Mouse (Mus musculus) intestine, embryonic 16.5 days (tissue): Measurements from ENCODE around the gene Mcpt8. TPM values are rescaled to one million over a fixed set of nuclear protein-coding genes. Genes with fewer than 3 reads are reported as not detected.
"Not testable (repeated sequence)": the region's sequence is repeated elsewhere in the genome, so short reads cannot be mapped to it uniquely, and the experiment has no call there.

Source experiments
- ATAC-seq: fragments of 200-750 bp; cut with Nextera tagmentation; 2 replicates; pipeline ENCODE4 v1.8.0; 2017; ENCODE audit warnings: moderate TSS enrichment, moderate library complexity
- H3K27ac ChIP-seq: fragments of 300-500 bp; sonication (generic); 2 replicates; pipeline ENCODE4 v1.5.1; 2014; ENCODE audit warnings: mild to moderate bottlenecking, low read length
- H3K27me3 ChIP-seq: fragments of 300-500 bp; sonication (generic); replicated peaks from 2 replicates; pipeline ENCODE4 v1.6.1; 2014; ENCODE audit warnings: low read length, control low read depth, mixed read lengths; ENCODE audit not compliant: control insufficient read depth, insufficient read depth
- H3K36me3 ChIP-seq: fragments of 300-500 bp; sonication (generic); 2 replicates; pipeline ENCODE4 v1.6.1; 2014; ENCODE audit warnings: low read length, control low read depth; ENCODE audit not compliant: control insufficient read depth, insufficient read depth
- H3K4me1 ChIP-seq: fragments of 300-500 bp; sonication (generic); 2 replicates; pipeline ENCODE4 v1.6.1; 2014; ENCODE audit warnings: low read length, control low read depth, mixed read lengths; ENCODE audit not compliant: control insufficient read depth, insufficient read depth
- H3K4me2 ChIP-seq: fragments of 300-500 bp; sonication (generic); 2 replicates; pipeline ENCODE4 v1.6.1; 2014; ENCODE audit warnings: low read depth, low read length, control low read depth
- H3K4me3 ChIP-seq: fragments of 300-500 bp; sonication (generic); 2 replicates; pipeline ENCODE4 v1.5.1; 2014; ENCODE audit warnings: mild to moderate bottlenecking, low read length
- H3K9ac ChIP-seq: fragments of 300-500 bp; sonication (generic); 2 replicates; pipeline ENCODE4 v1.6.1; 2014; ENCODE audit warnings: low read depth, low read length
- H3K9me3 ChIP-seq: fragments of 300-500 bp; sonication (generic); 2 replicates; pipeline ENCODE4 v1.6.1; 2016; ENCODE audit warnings: low read length, control low read depth; ENCODE audit not compliant: control insufficient read depth
- WGBS: fragments of 180-500 bp; shearing (Covaris S2); extraction: QIAGEN DNeasy Blood & Tissue Kit; methylation state at CpG from one replicate; pipeline ENCODE4 v1.1.7; 2014; 5-methylcytosine and 5-hydroxymethylcytosine counted together
- microRNA-seq: library from miRNA; unstranded; fragments of <30 nt; microRNA quantifications from one replicate; pipeline ENCODE4, GENCODE M21; 2016
- polyA plus RNA-seq: library from polyadenylated mRNA; unstranded; fragments of >200 nt; fragmentation: Nextera tagmentation; extraction: Ambion mirVana; gene quantifications from 2 replicates; pipeline ENCODE4 v1.2.1, GENCODE M21; 2015

Mcpt8 gene
- polyA plus RNA-seq, 1 experiment from 2014 or later, result 0.65 TPM

DNA sequence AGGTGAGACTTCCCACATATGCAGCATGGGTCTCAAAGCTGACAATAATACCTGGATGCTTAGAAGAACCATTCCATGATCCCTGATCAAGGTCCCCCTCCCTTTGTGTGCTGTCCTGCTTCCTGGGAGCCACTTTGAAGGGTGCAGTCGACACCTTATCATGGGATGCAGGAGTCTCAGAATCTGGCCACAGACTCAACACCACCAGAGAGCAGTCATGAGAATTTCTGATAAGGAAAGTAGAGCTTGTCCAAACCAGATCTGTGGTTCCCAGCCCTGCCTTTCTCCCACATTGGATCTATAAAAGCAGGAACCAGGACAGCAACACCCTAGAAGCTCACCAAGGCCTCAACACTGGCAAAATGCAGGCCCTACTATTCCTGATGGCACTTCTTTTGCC, 43.3 kb downstream of the Mcpt8 start, which contains the start of gene Mcpt2:
Mcpt2 (plus strand) TSS at position 250 of the 400 bp plus-strand sequence.
- H3K9ac ChIP-seq, H3K36me3 ChIP-seq, ATAC-seq, H3K4me3 ChIP-seq, H3K27ac ChIP-seq, H3K4me2 ChIP-seq, H3K9me3 ChIP-seq, H3K27me3 ChIP-seq, H3K4me1 ChIP-seq: not testable (repeated sequence)
- WGBS, result 67% methylated on average over 1 of the region's 1 CpGs

- WGBS, result 52% methylated on average over 2 of the region's 2 CpGs
- H3K27me3 ChIP-seq, result no peaks in the 10 kb centered on the region
- H3K4me1 ChIP-seq, result no peaks in the 10 kb centered on the region
- H3K4me3 ChIP-seq, result no peak overlapping the region
- H3K9me3 ChIP-seq, result no peaks in the 10 kb centered on the region
- no peak overlapping the region for H3K9ac ChIP-seq
- ATAC-seq, result peak; percentile 64
- no peak overlapping the region for H3K27ac ChIP-seq
- H3K36me3 ChIP-seq, result no peaks in the 10 kb centered on the region
- H3K4me2 ChIP-seq, result no peak overlapping the region
Measured at GRCm38 (mm10) chr14:56034433-56034832, 50.6 kb downstream of the Mcpt8 start.

Small RNA genes lying within 50 kb of the gene (microRNA-seq; reads per million reads assigned to microRNA genes)
- not detected for gene Mir6949

Other genes with a start within 250 kb of the Mcpt8 start
- 12.6 and 13.6 TPM in 2 replicates for gene Nynrin, start 231.3 kb downstream of the Mcpt8 start, polyA plus RNA-seq
- 0.17 and 0.27 TPM in 2 replicates for gene Cbln3, start 200.9 kb downstream of the Mcpt8 start, polyA plus RNA-seq
- gene Khnyn, start 200.3 kb downstream of the Mcpt8 start, polyA plus RNA-seq, result 12.5 and 13.6 TPM in 2 replicates
- 85.2 and 89.2 TPM in 2 replicates for gene Sdr39u1, start 185.0 kb downstream of the Mcpt8 start, polyA plus RNA-seq
- 4.1 and 5.7 TPM in 2 replicates for gene Cma1, start 140.6 kb downstream of the Mcpt8 start, polyA plus RNA-seq
- gene Cma2, start 134.3 kb downstream of the Mcpt8 start, polyA plus RNA-seq, result not detected in 2 replicates
- 0.27 and 0.48 TPM in 2 replicates for gene Mcpt1, start 67.3 kb downstream of the Mcpt8 start, polyA plus RNA-seq
- not detected in 2 replicates for gene Mcpt9, start 54.8 kb downstream of the Mcpt8 start, polyA plus RNA-seq
- gene Mcpt2, start 43.2 kb downstream of the Mcpt8 start, polyA plus RNA-seq, result 0.37 and 0.55 TPM in 2 replicates
- gene Mcpt4, start 23.0 kb downstream of the Mcpt8 start, polyA plus RNA-seq, result 0.55 and 0.69 TPM in 2 replicates
- 0.20 and 0.76 TPM in 2 replicates for gene Ctsg, start 17.3 kb upstream of the Mcpt8 start, polyA plus RNA-seq
- gene Gzme, start 35.4 kb upstream of the Mcpt8 start, polyA plus RNA-seq, result not detected in 2 replicates
- not detected in 2 replicates for gene Gzmd, start 47.3 kb upstream of the Mcpt8 start, polyA plus RNA-seq
- not detected in 2 replicates for gene Gzmg, start 74.3 kb upstream of the Mcpt8 start, polyA plus RNA-seq
- not detected in 2 replicates for gene Gzmn, start 89.3 kb upstream of the Mcpt8 start, polyA plus RNA-seq
- gene Gzmf, start 126.1 kb upstream of the Mcpt8 start, polyA plus RNA-seq, result not detected in 2 replicates
- gene Gzmc, start 149.4 kb upstream of the Mcpt8 start, polyA plus RNA-seq, result not detected in 2 replicates
- gene Gzmb, start 177.0 kb upstream of the Mcpt8 start, polyA plus RNA-seq, result 0.86 and 1.3 TPM in 2 replicates